Mouse (Mus musculus): ENCODE measurements at regions not wholly inside any gene's neighbourhood (a gene's known extent, or its start where the extent isn't known, plus 50 kb on each side); places are given as distances from the start of the nearest gene placed in this dataset.

DNA sequence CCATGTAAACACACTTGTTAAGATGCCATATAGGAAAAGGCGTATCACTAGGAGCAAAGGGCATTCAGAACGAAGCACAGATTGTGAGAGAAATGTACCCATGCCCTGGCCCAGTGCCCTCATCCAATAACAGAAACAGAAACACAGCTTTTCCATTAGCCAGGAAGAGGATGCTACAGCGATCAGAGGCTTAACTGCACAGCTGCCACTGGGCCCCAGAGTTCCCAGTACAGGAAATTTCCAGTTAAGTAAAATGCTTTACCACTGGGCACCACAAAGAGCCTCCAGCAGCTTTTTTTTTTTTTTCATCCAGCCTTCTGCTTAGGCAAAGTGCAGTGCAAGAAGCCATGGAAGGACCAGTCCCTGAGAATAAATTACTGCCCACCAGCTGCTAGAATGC, 325.6 kb upstream of the Arid1b start:
- DNase-seq (ENCODE audit: low spot score): no peak

DNA sequence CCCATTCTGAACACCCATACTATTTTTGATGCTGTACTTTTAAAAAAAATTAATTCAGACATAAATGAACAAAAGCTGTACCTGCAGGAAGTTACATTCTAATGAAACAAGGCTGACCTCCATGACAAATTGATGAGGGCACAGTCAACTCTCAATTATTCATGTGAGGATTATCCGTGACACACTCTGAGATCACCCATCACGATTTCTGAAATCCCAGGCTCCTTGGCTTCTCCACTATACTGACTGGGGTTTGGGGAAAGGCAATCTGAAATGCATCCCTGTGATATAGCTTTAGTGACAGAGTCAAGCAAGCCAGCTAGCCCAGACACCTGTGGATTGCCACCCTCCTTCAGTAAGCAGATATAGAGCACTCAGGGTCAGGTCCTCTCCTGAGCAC, 320.9 kb upstream of the Arid1b start:
- DNase-seq (ENCODE audit: low spot score): no peak

DNA sequence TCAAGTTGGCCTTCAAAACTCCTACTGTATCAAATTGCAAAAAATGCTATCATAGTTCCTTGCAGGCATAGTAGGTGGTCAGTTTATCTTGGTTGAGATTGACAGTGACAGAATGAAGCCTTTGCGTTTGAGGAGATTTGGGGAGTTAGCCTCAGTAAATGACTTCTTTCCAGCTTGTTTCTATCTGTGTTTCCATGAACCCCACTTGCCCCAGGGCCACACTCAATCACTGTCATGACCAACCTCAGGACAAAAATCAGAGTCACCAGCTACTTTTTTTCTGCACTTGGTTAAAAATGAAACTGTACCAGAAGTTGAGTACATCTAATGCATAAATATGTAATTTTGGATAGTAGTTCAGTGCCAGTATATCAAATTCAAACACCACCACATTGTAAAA, 287.7 kb upstream of the Arid1b start:
- DNase-seq (ENCODE audit: low spot score): no peak

DNA sequence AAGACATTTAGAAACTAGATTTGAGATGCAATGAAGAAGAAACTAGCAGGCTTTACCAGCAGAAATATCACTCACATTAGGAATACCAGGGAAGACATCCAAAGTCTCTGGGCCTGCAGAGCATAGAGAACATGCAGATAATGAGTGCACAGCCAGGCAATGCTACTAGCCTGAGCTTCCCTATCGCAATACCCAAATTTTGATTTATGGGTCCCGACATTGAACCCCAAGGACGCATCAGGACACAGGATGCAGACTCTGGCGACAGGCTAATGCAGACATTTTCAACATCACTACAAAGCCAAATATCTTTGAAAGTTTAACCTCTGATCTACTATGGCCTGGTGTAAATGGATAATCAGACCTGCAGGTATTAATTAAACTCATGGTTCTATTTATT, 273.1 kb upstream of the Arid1b start:
- DNase-seq (ENCODE audit: low spot score): no peak

DNA sequence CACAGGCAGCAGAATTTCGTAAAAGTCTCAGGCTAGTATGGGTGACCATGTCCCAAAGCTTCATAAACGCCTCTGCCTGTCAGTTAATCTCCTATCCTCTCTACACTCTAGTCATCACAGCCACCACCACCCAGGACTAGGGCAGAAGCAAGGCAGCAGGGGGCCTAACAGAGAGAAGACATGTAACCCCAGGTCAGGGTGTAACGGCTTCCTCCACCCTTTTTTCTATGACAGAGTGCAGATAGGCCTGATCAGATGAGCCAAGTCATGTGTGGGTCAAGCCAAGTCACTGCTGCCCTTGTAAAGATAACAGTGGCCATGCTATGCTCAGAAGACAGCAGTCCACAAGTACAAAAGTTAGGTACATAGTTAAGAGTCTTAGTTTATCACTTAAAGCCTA, 270.1 kb upstream of the Arid1b start:
- DNase-seq (ENCODE audit: low spot score): no peak

DNA sequence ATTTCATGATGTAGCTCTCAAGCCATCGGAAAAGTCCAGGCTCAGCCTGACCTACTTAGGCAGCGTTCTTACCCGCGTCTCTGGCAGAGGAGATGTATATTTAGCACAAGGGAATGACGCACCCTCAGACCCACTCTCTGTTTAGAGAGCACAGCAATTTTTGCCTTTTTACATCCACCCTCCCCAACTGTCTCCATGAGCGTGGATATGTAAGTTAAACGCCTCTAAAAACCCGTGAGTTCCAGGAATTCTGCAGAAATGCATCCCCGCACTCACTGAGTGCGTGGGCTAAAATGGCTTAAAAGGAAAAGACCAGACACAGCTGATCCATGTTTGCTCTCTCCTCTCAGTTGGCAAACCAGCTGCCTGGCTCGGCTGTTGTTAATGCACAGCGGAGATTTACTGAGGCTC, 267.8 kb upstream of the Arid1b start:
- no peak for DNase-seq (ENCODE audit: low spot score)

DNA sequence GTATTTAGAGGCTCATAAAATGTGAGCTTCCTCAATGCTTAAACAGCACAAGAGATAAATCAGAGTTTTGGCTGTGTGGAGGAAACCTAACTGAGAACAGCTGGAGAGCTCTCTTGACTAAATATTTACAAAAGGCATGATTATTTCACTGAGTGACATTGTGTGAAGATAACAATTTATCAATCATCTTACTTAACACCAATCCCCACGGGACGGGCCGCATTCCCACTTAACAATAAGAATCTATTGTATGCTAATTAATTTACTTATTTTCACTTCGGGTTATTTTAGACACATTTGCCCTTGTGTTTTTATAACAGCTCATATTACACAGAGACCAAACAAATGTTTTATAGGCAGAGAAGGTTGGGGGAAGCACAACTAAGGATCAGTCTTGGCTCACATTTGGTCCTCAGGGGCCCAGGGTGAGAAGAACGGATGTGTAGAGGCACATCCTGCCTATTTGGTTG, 259.7 kb upstream of the Arid1b start:
- no peak for DNase-seq (ENCODE audit: low spot score)

DNA sequence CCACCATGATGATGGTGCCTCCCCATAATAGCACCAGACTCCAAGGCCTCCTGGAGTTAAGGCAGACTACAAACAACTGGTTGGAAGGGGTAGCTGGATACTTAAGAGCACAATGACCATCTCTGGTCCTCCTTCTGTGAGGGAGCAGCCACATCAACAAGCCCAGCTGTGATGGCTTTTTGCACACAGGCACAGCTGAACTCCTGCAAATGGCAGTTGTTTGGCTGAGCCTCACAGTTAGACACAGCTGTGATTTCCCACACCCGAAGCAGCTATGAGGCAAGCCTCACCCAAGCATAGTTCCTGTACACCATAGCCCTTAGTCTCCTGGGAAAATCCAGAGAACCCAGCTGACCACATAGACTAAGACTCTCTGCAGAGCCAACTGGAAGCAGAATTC, 258.9 kb upstream of the Arid1b start:
- peak; percentile 45 for DNase-seq (ENCODE audit: low spot score)

DNA sequence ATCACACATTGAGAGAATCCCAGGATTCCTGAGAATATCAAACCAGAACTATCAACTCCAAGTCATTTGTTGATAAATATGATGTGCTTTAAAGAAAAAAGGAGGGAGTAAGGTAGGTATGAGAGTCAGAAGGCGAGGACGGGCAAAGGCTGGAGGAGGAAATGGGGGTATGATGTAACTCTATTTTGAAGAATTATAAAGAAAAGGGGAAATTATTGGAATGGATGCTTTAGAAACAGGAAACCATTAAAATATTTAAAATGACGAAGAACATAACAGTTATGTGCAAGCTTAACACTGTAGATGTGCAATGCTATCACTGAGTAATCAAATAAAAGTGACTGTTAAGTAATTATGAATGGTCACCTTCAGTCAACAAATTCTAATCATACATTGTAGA, 257.4 kb upstream of the Arid1b start:
- no peak for DNase-seq (ENCODE audit: low spot score)

DNA sequence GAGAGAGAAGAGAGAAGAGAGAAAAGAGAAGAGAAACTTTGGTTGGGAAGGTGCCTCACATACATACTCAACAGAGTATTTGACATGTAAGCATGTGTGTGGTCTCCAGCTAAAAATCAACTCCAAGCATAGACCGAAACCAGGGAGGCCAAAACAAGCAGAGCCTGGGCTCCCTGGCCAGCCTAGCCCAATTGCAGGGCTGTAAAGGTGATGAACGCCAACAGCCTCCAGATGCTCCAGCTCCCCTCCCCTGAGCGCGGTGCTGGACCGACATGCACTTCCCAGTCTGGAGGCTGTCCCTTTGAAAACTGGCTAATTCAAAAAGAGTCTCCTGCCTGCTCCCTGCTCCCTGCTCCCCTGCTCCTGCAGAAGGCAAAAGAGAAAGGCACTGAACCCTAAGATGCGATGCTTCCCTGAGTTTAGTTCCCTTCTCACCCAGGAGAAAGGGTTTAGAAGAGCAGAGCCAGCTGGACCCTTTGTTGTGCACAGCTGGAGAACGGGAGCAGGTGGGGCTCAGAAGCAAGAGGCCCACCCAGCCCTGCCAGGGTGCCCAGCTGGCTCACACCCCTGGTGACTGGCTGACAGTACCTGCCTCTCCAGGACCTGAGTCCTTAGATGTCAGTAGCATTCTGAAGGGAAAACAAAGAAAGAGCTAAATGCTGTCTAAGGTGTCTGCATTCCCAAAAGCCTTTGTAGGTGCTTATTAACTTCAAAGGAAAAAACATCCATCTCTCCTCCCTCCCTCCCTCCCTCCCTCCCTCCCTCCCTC, 255.2 kb upstream of the Arid1b start:
- no peak for DNase-seq (ENCODE audit: low spot score)

DNA sequence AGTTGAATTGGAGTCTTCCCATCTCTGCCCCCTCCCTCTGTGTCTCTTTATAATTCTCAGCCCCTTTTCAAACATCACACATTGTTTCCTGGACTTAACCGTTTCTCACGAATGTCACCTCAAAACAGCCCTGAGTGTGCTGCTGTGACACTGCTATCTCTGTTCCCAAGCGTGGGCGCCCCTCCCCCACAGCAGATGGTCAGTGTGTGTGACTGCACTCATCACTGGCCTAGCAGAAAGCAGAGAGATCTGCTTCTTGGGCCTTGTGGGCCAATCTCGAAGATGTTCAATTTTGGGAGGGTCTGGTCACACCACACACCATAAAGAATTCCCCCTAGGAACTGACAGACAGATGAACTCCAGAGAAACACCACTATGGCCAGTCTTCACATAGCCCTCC, 253.3 kb upstream of the Arid1b start:
- DNase-seq (ENCODE audit: low spot score): no peak

DNA sequence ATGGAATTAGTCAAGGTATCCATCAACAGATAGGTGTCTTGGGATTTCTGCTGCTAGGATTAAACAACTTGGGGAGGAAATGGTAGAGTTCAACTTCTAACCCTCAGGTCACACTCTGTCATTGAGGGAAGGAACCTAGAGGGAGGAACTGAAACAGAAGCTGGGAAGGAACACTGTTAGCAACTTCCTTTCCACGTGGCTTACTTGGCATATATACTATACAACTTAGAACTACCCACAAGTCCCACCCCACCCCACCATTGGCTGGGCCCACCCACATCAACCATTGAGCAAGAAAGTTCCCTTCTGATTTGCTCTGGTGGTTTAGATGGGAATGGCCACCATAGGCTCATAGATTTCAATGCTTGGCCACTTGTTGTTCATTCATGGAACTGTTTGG, 251.8 kb upstream of the Arid1b start:
- DNase-seq (ENCODE audit: low spot score): no peak

DNA sequence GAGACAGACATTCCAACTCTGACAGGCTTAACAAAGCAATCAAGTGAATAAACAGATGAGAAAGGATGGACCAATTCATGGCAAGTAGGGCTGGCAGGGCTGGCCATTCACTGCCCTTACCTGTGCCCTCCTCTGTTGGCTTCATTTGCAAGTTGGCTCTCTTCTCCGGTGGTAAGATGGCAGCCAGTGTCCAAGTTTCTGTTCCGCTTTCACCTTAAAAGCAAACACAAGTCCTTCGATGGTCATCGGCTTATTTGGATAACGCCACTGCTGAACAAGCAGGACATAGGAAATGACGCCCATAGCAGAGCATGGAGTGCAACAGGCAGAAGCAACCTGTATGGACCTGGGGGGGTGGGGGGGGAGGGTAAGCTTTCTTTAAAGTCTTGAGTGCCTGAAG, 231.2 kb upstream of the Arid1b start:
- DNase-seq (ENCODE audit: low spot score): no peak

DNA sequence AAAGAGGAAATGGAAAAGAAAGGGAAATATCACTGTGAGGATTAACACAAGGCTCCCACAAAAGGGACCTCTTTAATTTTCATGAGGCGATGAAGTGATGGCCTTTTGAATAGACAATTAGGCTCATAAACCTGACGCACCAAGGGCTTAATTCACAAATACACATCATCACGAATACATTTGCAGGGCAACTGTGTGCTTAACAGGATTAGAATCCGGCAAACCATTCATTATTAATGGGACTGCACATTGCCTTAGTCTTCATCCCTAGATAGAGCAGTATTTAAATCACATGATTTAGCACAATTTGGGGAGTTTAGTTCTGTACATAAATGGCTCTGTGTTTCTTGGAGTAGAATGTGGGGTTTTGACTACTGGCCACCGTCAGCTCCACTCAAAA, 228.4 kb upstream of the Arid1b start:
- DNase-seq (ENCODE audit: low spot score): no peak

DNA sequence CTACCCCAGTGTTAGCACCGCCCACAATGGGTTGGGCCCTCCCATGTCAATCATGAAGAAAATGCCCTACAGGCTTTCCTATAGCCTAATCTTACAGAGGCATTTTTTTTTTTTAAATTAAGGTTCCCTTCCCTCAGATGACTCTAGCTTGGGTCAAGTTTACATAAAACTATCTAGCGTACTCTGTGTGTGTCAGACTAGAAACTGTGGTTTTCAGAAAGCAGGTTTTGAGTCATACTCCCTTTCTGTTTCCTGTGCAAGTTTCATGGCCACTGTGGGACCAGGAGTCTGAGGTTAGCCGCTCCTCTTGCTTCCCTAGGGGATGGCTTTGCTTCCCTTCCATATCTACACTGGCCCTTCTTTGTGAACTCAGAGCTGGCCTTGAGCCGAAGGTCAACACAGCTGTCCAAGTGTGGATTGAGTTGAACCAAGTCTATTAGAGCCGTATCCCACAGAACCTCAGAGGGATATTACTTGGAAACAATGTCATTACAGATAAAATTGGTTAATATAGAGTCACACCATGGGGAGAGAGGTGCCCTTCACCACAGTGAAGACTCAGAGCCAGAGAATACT, 226.1 kb upstream of the Arid1b start:
- no peak for DNase-seq (ENCODE audit: low spot score)

DNA sequence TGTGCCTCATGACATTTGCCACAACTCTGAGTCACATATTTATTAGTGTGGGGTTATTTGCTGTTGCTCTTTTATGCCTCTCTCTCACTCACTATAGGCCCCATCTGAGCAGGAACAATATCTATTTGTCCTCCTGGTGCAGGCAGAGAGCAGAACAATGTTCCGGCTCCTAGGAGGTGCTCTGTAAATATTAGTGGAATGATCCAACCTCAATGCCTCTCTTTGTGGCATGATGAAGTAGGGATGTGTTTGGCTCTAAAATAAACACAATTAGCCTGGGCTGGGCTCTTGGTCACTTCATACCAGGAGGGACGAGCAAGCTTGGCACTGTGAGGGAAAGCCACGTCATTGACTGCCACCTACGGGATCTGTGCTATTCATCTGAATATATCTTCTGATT, 224.8 kb upstream of the Arid1b start:
- DNase-seq (ENCODE audit: low spot score): no peak

DNA sequence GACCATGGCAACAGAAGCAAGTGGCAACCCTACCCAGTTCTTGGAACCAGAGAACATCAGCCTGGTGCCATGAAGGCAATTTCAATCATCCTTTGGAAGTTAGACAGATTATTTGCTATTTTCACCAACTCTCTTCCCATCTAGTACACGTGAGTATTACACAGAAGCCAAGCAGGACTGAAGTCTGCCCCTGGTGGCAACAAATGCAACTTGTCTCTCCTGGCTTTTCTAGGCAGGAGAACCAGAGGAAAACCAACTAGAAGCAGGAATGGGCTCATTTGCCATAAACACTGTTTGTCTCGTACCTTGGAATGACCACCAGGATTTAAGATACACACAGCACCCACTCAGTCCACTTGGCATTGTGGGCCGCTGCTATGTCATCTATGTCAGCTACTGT, 224.1 kb upstream of the Arid1b start:
- DNase-seq (ENCODE audit: low spot score): no peak

DNA sequence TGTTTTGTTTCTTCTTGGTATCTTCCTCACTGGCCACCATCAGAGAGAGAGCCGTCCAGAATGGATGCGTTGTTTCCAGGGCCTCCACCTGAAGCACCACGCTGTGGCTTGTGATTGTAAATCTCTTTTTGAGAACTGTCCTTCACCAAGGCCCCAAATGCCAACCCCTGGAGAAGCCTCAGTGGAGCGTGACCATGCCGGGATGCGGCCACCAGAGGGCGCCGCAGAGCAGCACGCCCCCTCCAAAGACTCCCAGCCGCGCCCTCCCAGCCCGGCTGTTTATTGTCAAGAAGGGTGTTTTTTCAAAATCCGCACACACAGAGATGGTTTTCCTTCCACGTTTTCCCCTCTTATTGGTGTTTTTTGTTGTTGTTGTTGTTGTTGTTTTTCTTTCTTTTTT, 216.0 kb upstream of the Arid1b start:
- peak; percentile 59 for DNase-seq (ENCODE audit: low spot score)

DNA sequence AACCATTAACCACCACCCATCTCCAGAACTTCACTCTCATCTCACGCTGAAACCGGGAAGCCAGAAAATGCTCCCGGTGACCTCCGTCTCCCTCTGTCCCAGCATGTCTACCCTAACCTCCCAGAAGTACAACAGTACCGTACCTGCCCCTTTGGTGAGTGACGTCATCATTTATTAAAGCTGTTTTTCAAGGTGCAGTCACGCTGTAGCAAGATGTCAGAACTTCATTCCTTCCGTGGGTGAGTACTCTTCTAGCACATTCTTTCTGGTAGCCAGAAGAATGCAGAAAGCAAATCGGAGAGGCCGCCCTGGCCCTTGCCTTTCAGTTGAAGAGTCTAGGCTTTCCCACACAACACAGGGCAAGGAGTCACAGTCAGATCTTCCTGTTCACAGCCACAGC, 215.1 kb upstream of the Arid1b start:
- peak; percentile 78 for DNase-seq (ENCODE audit: low spot score)

DNA sequence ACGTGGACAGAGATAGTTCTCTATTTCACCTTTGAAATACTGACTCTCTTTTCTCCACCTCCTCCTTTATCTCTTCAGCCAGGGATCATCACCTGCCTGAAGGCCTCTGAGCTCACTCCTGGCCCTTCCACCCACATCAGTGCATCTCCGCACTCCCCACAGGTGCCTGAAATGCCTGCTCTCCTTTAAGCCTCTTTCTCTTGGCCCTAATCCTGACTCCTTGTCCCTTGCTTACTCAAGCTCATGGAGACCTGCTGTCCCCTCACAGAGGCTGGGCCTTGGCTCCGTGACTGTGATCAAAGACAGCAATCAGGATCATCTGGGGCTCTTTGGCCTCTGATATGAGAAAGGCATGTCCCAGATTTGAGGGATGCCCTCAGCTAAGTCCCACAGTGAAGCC, 212.5 kb upstream of the Arid1b start:
- DNase-seq (ENCODE audit: low spot score): no peak

DNA sequence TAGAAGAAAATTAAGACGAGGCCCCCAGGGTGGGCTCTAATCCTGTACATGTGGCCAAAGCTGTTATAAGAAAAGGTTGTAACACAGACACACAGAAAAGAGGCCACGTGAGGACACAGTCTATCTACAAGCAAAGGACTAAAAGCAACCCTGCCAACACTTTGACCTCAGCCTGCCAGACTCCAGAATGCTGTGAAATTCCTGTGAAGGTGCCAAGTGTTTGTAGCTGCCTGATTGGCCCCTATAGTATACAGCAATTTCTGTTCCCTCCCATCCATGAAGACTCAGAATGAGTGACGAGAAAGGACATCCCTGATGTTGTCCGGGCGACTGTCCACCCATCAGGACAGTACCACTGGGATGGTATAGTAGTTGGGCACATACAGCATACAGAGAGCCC, 209.8 kb upstream of the Arid1b start:
- no peak for DNase-seq (ENCODE audit: low spot score)

DNA sequence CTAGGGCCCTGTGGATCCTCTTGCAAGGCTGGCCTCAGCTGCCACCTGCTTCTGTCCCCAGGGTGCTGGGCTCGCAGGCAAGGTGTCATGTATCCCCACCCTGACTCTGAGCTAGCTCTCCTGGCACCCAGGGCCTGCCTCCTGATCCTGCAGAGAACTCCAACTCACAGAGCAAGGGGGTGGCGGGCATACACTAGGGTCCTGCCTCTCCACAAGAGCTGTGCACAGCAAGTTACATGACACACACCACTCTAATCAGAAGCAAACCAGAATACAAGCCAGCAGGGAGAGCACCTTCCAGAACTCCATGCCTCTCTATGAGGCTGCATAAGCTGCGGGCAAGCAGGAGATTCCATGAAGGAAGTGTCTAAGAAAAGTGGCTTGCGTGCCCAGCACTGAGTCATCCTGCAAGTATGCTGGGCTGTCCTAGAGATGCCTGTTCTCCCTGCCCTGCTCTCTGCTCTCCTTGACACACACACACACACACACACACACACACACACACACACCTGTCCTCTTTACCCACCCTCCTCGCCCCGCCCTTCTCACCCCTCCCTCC, 208.8 kb upstream of the Arid1b start:
- peak; percentile 39 for DNase-seq (ENCODE audit: low spot score)

DNA sequence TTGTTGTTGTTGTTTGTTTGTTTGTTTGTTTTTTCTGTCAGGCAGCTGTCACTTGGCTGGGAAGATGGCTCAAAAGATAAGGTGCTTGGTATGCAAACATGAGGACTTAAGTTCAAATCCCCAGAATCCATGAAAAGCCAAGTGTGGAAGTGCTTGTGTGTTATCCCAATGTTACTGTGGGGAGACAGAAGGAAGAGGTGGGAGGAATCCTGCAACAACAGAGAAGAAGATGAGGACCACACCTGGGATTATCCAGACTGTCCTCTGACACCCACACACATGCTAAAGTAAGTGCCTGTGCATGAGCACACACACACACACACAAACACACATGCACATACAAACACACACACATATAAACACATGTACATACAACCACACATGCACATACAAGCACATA, 207.6 kb upstream of the Arid1b start:
- no peak for DNase-seq (ENCODE audit: low spot score)

DNA sequence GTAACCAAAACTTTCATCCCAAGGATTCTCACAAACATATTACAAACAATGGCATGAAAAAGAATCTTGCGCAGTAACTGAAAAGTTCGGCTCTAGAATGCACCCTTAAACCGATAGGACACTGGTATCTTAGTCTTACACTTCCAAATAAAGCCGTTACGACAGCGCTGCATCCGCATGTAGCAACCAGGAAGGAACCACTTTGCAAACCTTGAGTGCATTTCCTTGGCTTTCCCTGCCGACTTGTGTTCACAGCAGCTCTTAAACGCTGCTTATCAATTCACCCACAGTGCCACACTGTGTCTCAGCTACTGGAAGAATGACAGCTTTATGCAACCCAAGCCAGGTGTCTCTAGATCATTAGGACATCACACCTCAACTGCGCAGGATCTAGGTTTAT, 202.3 kb upstream of the Arid1b start:
- peak; percentile 49 for DNase-seq (ENCODE audit: low spot score)
